Mouse (Mus musculus): ENCODE data around the gene 4933424G06Rik. TPM values are rescaled to one million over a fixed set of nuclear protein-coding genes. Genes with fewer than 3 reads are reported as not detected.

Gene 4933424G06Rik
- total RNA-seq, 1 experiment from 2014 or later: not detected

GRCm38 (mm10) chr1:36806181-36806905 lies 96.4 kb downstream of the 4933424G06Rik start:
- ATAC-seq (ENCODE audit: extremely low read depth, insufficient number of reproducible peaks, low FRiP score, poor library complexity, severe bottlenecking): no peak

- no peak for ATAC-seq (ENCODE audit: extremely low read depth, insufficient number of reproducible peaks, low FRiP score, poor library complexity, severe bottlenecking)
Observed at GRCm38 (mm10) chr1:36807086-36807485, 97.1 kb downstream of the 4933424G06Rik start.

Other genes starting within 250 kb of the 4933424G06Rik start
- 15.6 and 15.8 TPM in 2 replicates for gene Cnnm4, start 238.5 kb upstream of the 4933424G06Rik start, total RNA-seq (2017)
- 16.2 and 20.8 TPM in 2 replicates for gene Cnnm3, start 198.3 kb upstream of the 4933424G06Rik start, total RNA-seq (2017)
- gene Ankrd23, start 173.3 kb upstream of the 4933424G06Rik start, total RNA-seq (2017): 18.6 and 20.3 TPM in 2 replicates
- gene Gm42417, start 170.7 kb upstream of the 4933424G06Rik start, total RNA-seq (2017): not detected in 2 replicates
- 11.8 and 12.2 TPM in 2 replicates for gene Ankrd39, start 162.7 kb upstream of the 4933424G06Rik start, total RNA-seq (2017)
- gene Sema4c, start 151.8 kb upstream of the 4933424G06Rik start, total RNA-seq (2017): 0.25 TPM in 1 of 2 replicates, not detected in the other
- not detected in 2 replicates for gene Fam178b, start 27.0 kb upstream of the 4933424G06Rik start, total RNA-seq (2017)
- 136 and 171 TPM in 2 replicates for gene Cox5b, start 18.7 kb upstream of the 4933424G06Rik start, total RNA-seq (2017)
- 53.7 and 59.8 TPM in 2 replicates for gene Actr1b, start 4.3 kb downstream of the 4933424G06Rik start, total RNA-seq (2017)
- gene Zap70, start 51.6 kb downstream of the 4933424G06Rik start, total RNA-seq (2017): 7.1 and 12.8 TPM in 2 replicates
- 36.6 and 43.4 TPM in 2 replicates for gene Tmem131, start 233.5 kb downstream of the 4933424G06Rik start, total RNA-seq (2017)